Mouse (Mus musculus) cerebral cortex, adult 2 months (tissue): Measurements from ENCODE around the gene Smpd2.

ENCODE experiments used
- WGBS: fragments of 180-500 bp; shearing (Covaris S2); methylation state at CpG from one replicate; pipeline ENCODE4 v1.1.7; 2018; 5-methylcytosine and 5-hydroxymethylcytosine counted together

The Smpd2 gene

GRCm38 (mm10) chr10:41486506-41487170 is 3.5 kb downstream of the Smpd2 start:
- WGBS = 75% methylated on average over 14 of the region's 14 CpGs

- WGBS = 96% methylated on average over 16 of the region's 16 CpGs
Observed at GRCm38 (mm10) chr10:41485778-41486177, 4.4 kb downstream of the Smpd2 start.

GRCm38 (mm10) chr10:41482446-41482845 is 7.7 kb downstream of the Smpd2 start:
- 75% methylated on average over 7 of the region's 7 CpGs for WGBS

GRCm38 (mm10) chr10:41480938-41481880 is 9.0 kb downstream of the Smpd2 start:
- WGBS = 80% methylated on average over 33 of the region's 33 CpGs

- 86% methylated on average over 3 of the region's 3 CpGs for WGBS
Observed at GRCm38 (mm10) chr10:41479961-41480360, 10.2 kb downstream of the Smpd2 start.

GRCm38 (mm10) chr10:41477278-41478181 is 12.6 kb downstream of the Smpd2 start:
- 13% methylated on average over 20 of the region's 20 CpGs for WGBS

- 8% methylated on average over 9 of the region's 9 CpGs for WGBS
Observed at GRCm38 (mm10) chr10:41477018-41477277, 13.2 kb downstream of the Smpd2 start.

GRCm38 (mm10) chr10:41476171-41477017 is 13.8 kb downstream of the Smpd2 start, which contains the start of gene Mical1:
Mical1 (plus strand) TSS chr10:41476314.
- 2% methylated on average over 35 of the region's 35 CpGs for WGBS

GRCm38 (mm10) chr10:41474981-41475391 is 15.2 kb downstream of the Smpd2 start:
- 75% methylated on average over 1 of the region's 1 CpGs for WGBS

GRCm38 (mm10) chr10:41473782-41474468 is 16.2 kb downstream of the Smpd2 start:
- WGBS = 83% methylated on average over 6 of the region's 6 CpGs

GRCm38 (mm10) chr10:41472962-41473481 is 17.1 kb downstream of the Smpd2 start:
- 79% methylated on average over 5 of the region's 5 CpGs for WGBS

- 77% methylated on average over 3 of the region's 3 CpGs for WGBS
Observed at GRCm38 (mm10) chr10:41470693-41471092, 19.5 kb downstream of the Smpd2 start.

GRCm38 (mm10) chr10:41467325-41467724 is 22.8 kb downstream of the Smpd2 start:
- WGBS = 76% methylated on average over 6 of the region's 6 CpGs

GRCm38 (mm10) chr10:41464401-41464955 is 25.7 kb downstream of the Smpd2 start:
- 59% methylated on average over 15 of the region's 15 CpGs for WGBS

- 64% methylated on average over 3 of the region's 3 CpGs for WGBS
Observed at GRCm38 (mm10) chr10:41461057-41461722, 29.0 kb downstream of the Smpd2 start.

- WGBS = 41% methylated on average over 2 of the region's 2 CpGs
Observed at GRCm38 (mm10) chr10:41460501-41460900, 29.7 kb downstream of the Smpd2 start.

- 86% methylated on average over 4 of the region's 4 CpGs for WGBS
Observed at GRCm38 (mm10) chr10:41459990-41460389, 30.2 kb downstream of the Smpd2 start.

- 94% methylated on average over 3 of the region's 3 CpGs for WGBS
Observed at GRCm38 (mm10) chr10:41452791-41453190, 37.4 kb downstream of the Smpd2 start.

- 96% methylated on average over 9 of the region's 9 CpGs for WGBS
Observed at GRCm38 (mm10) chr10:41451656-41452055, 38.5 kb downstream of the Smpd2 start.
